Mouse (Mus musculus) forebrain, embryonic 12.5 days (tissue): Measurements from ENCODE around the gene Rps6kc1. TPM values are rescaled to one million over a fixed set of nuclear protein-coding genes. Genes with fewer than 3 reads are reported as not detected.

Experiments
- ATAC-seq: fragments of 200-750 bp; cut with Nextera tagmentation; 2 replicates; pipeline ENCODE4 v1.8.0; 2017; ENCODE audit warnings: moderate TSS enrichment; ENCODE audit not compliant: low FRiP score
- H3K27ac ChIP-seq: fragments of 300-500 bp; sonication (generic); 2 replicates; pipeline ENCODE4 v1.5.1; 2016; ENCODE audit warnings: mild to moderate bottlenecking
- H3K27me3 ChIP-seq: fragments of 300-500 bp; sonication (generic); 2 replicates; pipeline ENCODE4 v1.6.1; 2016; ENCODE audit warnings: mild to moderate bottlenecking
- H3K36me3 ChIP-seq: fragments of 300-500 bp; sonication (generic); replicated peaks from 2 replicates; pipeline ENCODE4 v1.6.1; 2016; ENCODE audit warnings: mild to moderate bottlenecking
- H3K4me1 ChIP-seq: fragments of 300-500 bp; sonication (generic); 2 replicates; pipeline ENCODE4 v1.6.1; 2016
- H3K4me2 ChIP-seq: fragments of 300-500 bp; sonication (generic); 2 replicates; pipeline ENCODE4 v1.6.1; 2016; ENCODE audit warnings: mild to moderate bottlenecking, moderate library complexity
- H3K4me3 ChIP-seq: fragments of 300-500 bp; sonication (generic); replicated peaks from 2 replicates; pipeline ENCODE4 v1.5.1; 2016; ENCODE audit warnings: mild to moderate bottlenecking
- H3K9ac ChIP-seq: fragments of 300-500 bp; sonication (generic); 2 replicates; pipeline ENCODE4 v1.6.1; 2016; ENCODE audit warnings: mild to moderate bottlenecking
- H3K9me3 ChIP-seq: fragments of 300-500 bp; sonication (generic); 2 replicates; pipeline ENCODE4 v1.6.1; 2016
- WGBS: fragments of 180-500 bp; shearing (Covaris S2); methylation state at CpG from one replicate; pipeline ENCODE4 v1.1.7; 2016; 5-methylcytosine and 5-hydroxymethylcytosine counted together
- polyA plus RNA-seq: library from polyadenylated mRNA; unstranded; fragments of >200 nt; fragmentation: Nextera tagmentation; extraction: Ambion mirVana; gene quantifications from 2 replicates; pipeline ENCODE4 v1.2.1, GENCODE M21; 2016

The Rps6kc1 gene
- polyA plus RNA-seq, 1 experiment from 2014 or later: 22.5 TPM

GRCm38 (mm10) chr1:190675455-190675854 is 236.1 kb downstream of the Rps6kc1 start:
- H3K4me2 ChIP-seq: no peak overlapping the region
- H3K4me1 ChIP-seq: no peaks in the 10 kb centered on the region
- no peaks in the 10 kb centered on the region for H3K9me3 ChIP-seq
- H3K9ac ChIP-seq: no peak overlapping the region
- no peak for ATAC-seq
- 0 out of 2 replicates have a peak, but pooled peaks cover 6% of the 10 kb centered on the region for H3K27me3 ChIP-seq
- H3K4me3 ChIP-seq: no peak overlapping the region
- WGBS: 88% methylated on average over 3 of the region's 3 CpGs
- no peaks in the 10 kb centered on the region for H3K36me3 ChIP-seq
- H3K27ac ChIP-seq: no peak overlapping the region

DNA sequence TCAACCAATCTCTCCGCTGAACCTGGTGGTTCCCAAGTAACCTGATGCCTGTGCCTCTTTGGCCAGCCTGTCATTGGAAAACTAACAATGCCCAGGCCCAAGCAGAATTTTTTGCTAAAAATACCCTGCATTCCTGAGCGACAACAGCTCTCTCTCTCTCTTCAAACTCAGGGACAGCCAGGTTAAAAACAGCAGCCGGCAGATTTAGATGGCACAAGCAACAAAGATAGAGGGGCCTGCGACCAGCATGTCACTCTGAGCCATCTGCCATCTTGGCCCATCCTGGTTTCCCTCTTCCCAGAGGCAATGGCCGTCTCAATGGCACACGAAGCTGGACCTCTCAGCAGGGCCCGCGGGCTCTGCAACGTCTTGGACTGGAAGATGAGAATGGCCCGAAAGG is 242.5 kb downstream of the Rps6kc1 start:
- peaks cover 11% of the 10 kb centered on the region for H3K4me1 ChIP-seq
- no peak overlapping the region for H3K9ac ChIP-seq
- H3K27me3 ChIP-seq: peaks cover 7% of the 10 kb centered on the region; the same call in 1 of the 2 replicates
- ATAC-seq: no peak
- no peak overlapping the region for H3K4me2 ChIP-seq
- H3K27ac ChIP-seq: no peak overlapping the region
- no peaks in the 10 kb centered on the region for H3K9me3 ChIP-seq
- no peaks in the 10 kb centered on the region for H3K36me3 ChIP-seq
- WGBS: 68% methylated on average over 10 of the region's 10 CpGs
- no peak overlapping the region for H3K4me3 ChIP-seq

- Histone ChIP-seq H3K9me3 (no peaks in the 10 kb centered on the region), H3K27ac (no peak overlapping the region), H3K9ac (no peak overlapping the region), H3K27me3 (peaks cover 7% of the 10 kb centered on the region; the same call in 1 of the 2 replicates), H3K36me3 (no peaks in the 10 kb centered on the region), H3K4me1 (peaks cover 11% of the 10 kb centered on the region), H3K4me3 (no peak overlapping the region), H3K4me2 (no peak overlapping the region)
- ATAC-seq: no peak
- WGBS: 97% methylated on average over 11 of the region's 11 CpGs
Measured at GRCm38 (mm10) chr1:190667821-190668220, 243.7 kb downstream of the Rps6kc1 start.

DNA sequence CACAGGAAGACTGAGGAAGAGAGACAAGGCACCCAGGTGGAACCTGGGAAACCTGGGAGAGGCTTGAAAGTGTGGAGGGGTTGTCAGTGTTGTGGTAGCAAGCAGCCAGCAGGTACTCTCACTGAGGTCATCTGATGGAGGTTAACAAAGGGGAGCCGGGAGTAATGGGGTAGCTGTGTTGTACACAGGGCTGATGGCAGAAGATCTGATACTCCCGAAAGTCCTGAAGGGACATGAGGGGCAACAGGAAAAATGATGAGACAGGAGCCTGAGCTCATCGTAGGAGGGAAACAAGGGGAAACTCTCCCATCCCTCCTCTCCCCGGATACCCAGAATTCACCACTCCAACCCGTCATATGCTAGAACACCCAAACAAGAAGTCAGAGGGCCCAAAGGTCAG is 244.2 kb downstream of the Rps6kc1 start:
- WGBS: 92% methylated on average over 5 of the region's 5 CpGs
- H3K36me3 ChIP-seq: no peaks in the 10 kb centered on the region
- ATAC-seq: no peak

DNA sequence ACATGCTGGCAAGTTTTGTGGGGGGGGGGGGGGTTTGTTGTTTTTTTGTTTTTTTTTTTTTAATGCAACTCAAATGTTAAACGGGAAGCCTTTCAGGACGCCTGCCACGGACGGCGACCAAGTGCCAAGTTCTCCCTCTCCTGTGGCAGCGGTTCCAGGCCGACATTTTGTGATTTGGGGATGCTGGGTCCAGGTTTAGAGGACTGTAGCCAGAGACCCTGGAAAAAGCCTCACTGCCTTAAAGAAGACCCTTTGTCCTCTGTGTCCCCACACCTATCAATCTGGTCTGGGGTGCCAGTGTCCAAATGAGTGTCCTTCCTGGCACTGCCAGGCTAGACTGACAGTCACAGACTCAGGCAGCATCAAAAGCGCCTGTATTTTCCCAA is 246.1 kb downstream of the Rps6kc1 start:
- peaks cover 12% of the 10 kb centered on the region; the same call in 1 of the 2 replicates for H3K27me3 ChIP-seq
- H3K9me3 ChIP-seq: no peaks in the 10 kb centered on the region
- ATAC-seq: no peak
- H3K9ac ChIP-seq: no peak overlapping the region
- no peaks in the 10 kb centered on the region for H3K36me3 ChIP-seq
- no peak overlapping the region for H3K27ac ChIP-seq
- H3K4me3 ChIP-seq: no peak overlapping the region
- H3K4me2 ChIP-seq: no peak overlapping the region
- 90% methylated on average over 8 of the region's 8 CpGs for WGBS
- peaks cover 24% of the 10 kb centered on the region for H3K4me1 ChIP-seq

More for the DNA sequence above, 244.2 kb downstream of the Rps6kc1 start:
- Histone ChIP-seq H3K27ac (no peak overlapping the region), H3K4me3 (no peak overlapping the region), H3K4me1 (peaks cover 11% of the 10 kb centered on the region), H3K27me3 (peaks cover 7% of the 10 kb centered on the region; the same call in 1 of the 2 replicates), H3K4me2 (no peak overlapping the region), H3K9me3 (no peaks in the 10 kb centered on the region), H3K9ac (no peak overlapping the region)

GRCm38 (mm10) chr1:190664767-190665489 is 246.6 kb downstream of the Rps6kc1 start:
- Histone ChIP-seq H3K4me1 (peaks cover 26% of the 10 kb centered on the region), H3K36me3 (no peaks in the 10 kb centered on the region), H3K27me3 (peaks cover 12% of the 10 kb centered on the region; the same call in 1 of the 2 replicates), H3K4me3 (no peak overlapping the region), H3K9me3 (no peaks in the 10 kb centered on the region), H3K4me2 (no peak overlapping the region), H3K27ac (no peak overlapping the region), H3K9ac (no peak overlapping the region)
- no peak for ATAC-seq
- WGBS: 89% methylated on average over 21 of the region's 21 CpGs

DNA sequence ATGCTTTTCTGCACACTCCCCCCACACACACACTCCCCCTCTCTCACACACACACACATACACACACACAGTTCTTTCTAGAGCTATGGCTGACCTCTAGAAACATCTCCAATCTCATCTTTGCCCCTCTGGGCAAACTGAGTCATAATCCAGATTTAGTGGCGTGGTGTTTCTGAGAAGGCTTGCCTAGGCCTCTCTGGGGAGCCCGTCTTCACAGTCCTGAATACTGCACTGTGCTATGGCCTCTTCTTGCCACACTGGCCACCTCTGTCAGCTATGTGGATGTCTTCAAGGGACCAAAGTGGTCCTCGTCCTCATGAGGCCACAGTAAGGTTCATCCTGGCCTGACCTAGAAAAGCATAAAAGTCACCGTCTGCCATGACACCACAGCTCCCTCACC is 247.6 kb downstream of the Rps6kc1 start:
- H3K27ac ChIP-seq: no peak overlapping the region
- peaks cover 28% of the 10 kb centered on the region for H3K4me1 ChIP-seq
- H3K4me3 ChIP-seq: no peak overlapping the region

GRCm38 (mm10) chr1:190662736-190663135 is 248.8 kb downstream of the Rps6kc1 start:
- ATAC-seq: no peak
- H3K9ac ChIP-seq: no peak overlapping the region
- no peak overlapping the region for H3K27ac ChIP-seq
- H3K4me2 ChIP-seq: no peak overlapping the region
- no peaks in the 10 kb centered on the region for H3K36me3 ChIP-seq
- H3K27me3 ChIP-seq: peaks cover 15% of the 10 kb centered on the region; the same call in 1 of the 2 replicates
- peaks cover 28% of the 10 kb centered on the region for H3K4me1 ChIP-seq
- no peaks in the 10 kb centered on the region for H3K9me3 ChIP-seq
- no peak overlapping the region for H3K4me3 ChIP-seq
- WGBS: 84% methylated on average over 5 of the region's 5 CpGs

More for the DNA sequence above, 247.6 kb downstream of the Rps6kc1 start:
- WGBS: 93% methylated on average over 4 of the region's 4 CpGs
- Histone ChIP-seq H3K4me2 (no peak overlapping the region), H3K9ac (no peak overlapping the region), H3K36me3 (no peaks in the 10 kb centered on the region), H3K9me3 (no peaks in the 10 kb centered on the region), H3K27me3 (peaks cover 15% of the 10 kb centered on the region; the same call in 1 of the 2 replicates)
- no peak for ATAC-seq

DNA sequence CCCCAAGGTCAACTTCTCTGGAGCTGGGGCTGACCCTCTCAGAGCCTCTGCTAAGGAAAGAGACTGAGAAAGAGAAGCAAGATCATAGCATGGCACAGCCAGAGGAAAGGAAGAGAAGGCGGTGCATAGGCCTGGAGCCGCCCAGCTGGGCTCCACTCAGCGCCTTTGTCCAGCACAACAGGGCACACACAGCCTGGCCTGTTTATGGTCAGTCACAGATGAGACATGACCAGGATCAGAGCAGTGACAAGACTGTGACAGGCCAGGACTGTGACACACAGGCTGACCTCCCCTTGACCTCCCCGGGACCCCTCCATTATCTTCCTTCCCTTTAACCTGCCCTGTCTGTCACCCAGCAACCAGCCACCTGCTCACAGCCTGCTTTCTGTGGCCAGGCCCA is 249.8 kb downstream of the Rps6kc1 start:
- Histone ChIP-seq H3K4me2 (no peak overlapping the region), H3K4me3 (no peak overlapping the region), H3K9me3 (no peaks in the 10 kb centered on the region), H3K27me3 (peaks cover 15% of the 10 kb centered on the region; the same call in 1 of the 2 replicates), H3K9ac (no peak overlapping the region), H3K36me3 (no peaks in the 10 kb centered on the region), H3K4me1 (peaks cover 28% of the 10 kb centered on the region), H3K27ac (peak overlapping the region; percentile 38)
- 56% methylated on average over 4 of the region's 4 CpGs for WGBS
- ATAC-seq: peak; percentile 21

DNA sequence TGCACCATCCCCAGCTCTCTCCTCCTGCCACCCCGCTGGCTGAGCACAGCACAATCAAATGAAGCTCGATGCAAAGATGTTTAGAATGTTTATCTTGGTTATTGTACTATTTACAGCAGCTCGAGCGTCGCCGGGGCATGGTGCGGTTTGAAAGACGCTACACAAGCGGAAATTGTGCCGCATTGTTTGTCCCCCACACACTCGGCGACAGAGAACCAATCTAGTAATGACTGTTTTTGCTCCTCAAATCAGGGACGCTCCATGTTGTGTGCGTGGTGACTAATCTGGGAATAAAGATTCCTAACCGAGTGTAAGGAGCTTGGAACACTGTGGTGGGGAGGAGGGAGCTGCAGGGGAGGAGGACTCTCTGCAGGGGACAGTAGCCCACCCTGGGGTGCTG is 250.3 kb downstream of the Rps6kc1 start:
- no peak; the same call in 1 of the 2 replicates for ATAC-seq
- 38% methylated on average over 15 of the region's 15 CpGs for WGBS
- H3K9ac ChIP-seq: no peak overlapping the region
- peak overlapping the region; percentile 38; the same call in 1 of the 2 replicates for H3K27ac ChIP-seq
- H3K27me3 ChIP-seq: peaks cover 12% of the 10 kb centered on the region; the same call in 1 of the 2 replicates
- no peaks in the 10 kb centered on the region for H3K9me3 ChIP-seq
- no peak overlapping the region for H3K4me2 ChIP-seq
- no peaks in the 10 kb centered on the region for H3K36me3 ChIP-seq
- peaks cover 28% of the 10 kb centered on the region for H3K4me1 ChIP-seq
- H3K4me3 ChIP-seq: no peak overlapping the region

DNA sequence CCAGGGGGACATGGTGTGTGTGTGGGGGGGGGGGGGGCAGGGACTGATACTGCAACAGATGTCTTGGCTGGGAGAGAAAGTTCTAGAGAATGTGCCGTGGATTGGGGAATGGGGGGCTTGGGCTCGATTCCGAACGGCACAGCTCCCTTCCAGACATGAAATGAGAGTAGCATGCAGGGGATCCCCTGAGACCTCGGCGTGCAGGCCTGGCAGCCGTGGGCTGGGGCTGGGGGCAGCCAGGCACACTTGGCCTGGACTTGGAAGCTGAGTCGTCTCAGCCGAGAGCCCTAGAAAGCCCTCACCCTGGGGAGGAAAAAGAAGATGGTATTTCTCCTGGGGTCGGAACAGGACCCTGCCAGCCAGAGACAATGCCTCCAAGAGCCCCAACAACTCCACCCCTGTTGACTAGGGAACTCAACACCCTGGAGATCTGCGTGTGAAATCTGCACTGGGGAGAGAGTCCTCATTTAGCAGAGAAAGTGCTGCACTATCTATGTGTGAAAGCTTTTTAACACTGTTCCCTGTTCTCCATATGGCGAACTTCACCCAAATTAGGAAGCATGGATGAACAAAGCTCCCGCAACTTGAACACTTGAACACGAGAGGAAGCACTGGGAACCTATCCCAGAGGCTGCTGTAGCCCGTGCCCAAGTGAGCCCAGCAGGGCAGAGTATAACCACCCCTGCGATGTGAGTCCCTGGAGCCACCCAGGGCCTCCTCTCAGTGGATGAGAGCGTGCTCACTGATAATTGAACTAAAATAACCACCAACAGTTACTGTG is 251.7 kb downstream of the Rps6kc1 start:
- peaks cover 14% of the 10 kb centered on the region; the same call in 1 of the 2 replicates for H3K27me3 ChIP-seq
- H3K4me2 ChIP-seq: no peak overlapping the region
- no peak overlapping the region for H3K4me3 ChIP-seq
- H3K9ac ChIP-seq: no peak overlapping the region
- WGBS: 85% methylated on average over 17 of the region's 17 CpGs
- no peak overlapping the region for H3K27ac ChIP-seq
- no peak for ATAC-seq
- no peaks in the 10 kb centered on the region for H3K36me3 ChIP-seq
- H3K4me1 ChIP-seq: peaks cover 33% of the 10 kb centered on the region
- no peaks in the 10 kb centered on the region for H3K9me3 ChIP-seq

DNA sequence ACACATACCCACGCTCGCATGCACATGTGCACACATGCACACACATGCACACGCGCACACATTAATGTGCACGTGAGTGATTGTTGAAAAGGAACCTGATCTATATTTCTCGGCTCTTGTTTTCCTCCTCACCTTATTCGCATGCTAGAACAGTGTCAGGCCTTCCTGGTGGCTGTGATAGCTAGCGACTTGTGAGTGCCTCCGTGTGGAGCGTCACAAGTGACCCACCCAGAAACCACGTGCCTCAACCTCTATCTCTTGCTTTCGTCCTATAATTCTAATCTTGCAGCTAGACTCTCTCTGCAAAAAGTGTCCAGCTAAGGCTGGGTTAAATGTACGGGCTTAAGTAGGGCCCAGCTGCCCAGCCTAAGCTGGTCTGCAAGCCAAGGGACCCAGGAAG is 253.3 kb downstream of the Rps6kc1 start:
- Histone ChIP-seq H3K4me3 (no peak overlapping the region), H3K9me3 (no peaks in the 10 kb centered on the region), H3K36me3 (no peaks in the 10 kb centered on the region), H3K4me1 (peaks cover 40% of the 10 kb centered on the region), H3K9ac (no peak overlapping the region), H3K27ac (no peak overlapping the region), H3K4me2 (no peak overlapping the region), H3K27me3 (peaks cover 12% of the 10 kb centered on the region; the same call in 1 of the 2 replicates)
- ATAC-seq: no peak
- WGBS: 93% methylated on average over 13 of the region's 13 CpGs
